Mouse (Mus musculus) erythroblast, embryonic 14.5 days (primary cell): ENCODE results near the gene Mmp15.

Source experiments
- GATA1 ChIP-seq: IDR thresholded peaks from 2 replicates; pipeline ENCODE4 v1.6.1; 2012; ENCODE audit warnings: low read length, inconsistent platforms, mixed read lengths
- TAL1 ChIP-seq: IDR thresholded peaks from 3 replicates; pipeline ENCODE4 v1.6.1; 2012; ENCODE audit warnings: low read length, inconsistent platforms, mixed read lengths

DNA sequence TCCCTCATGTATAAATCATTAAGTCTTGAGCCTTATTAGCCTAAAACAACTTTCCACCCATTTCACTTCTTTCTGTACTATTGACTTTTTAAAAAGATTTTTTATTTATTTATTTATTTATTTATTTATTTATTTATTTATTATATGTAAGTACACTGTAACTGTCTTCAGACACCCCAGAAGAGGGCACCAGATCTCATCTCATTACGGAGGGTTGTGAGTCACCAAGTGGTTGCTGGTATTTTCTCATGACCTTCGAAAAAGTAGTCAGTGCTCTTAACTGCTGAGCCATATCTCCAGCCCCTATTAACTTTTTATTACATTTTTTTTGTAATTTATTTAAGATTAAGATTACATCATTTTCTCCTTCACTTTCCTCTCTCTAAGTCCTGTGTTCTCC, 37.4 kb upstream of the Mmp15 start:
- TF ChIP-seq GATA1 (no peak), TAL1 (no peak)
